Mouse (Mus musculus) kidney, embryonic 14.5 days (tissue): ENCODE data around the gene Csrp3. TPM values are rescaled to one million over a fixed set of nuclear protein-coding genes. Genes with fewer than 3 reads are reported as not detected.

Experiments
- ATAC-seq: fragments of 200-750 bp; cut with Nextera tagmentation; 2 replicates; pipeline ENCODE4 v1.8.0; 2017; ENCODE audit warnings: moderate number of reproducible peaks, mild to moderate bottlenecking, moderate TSS enrichment, moderate library complexity; ENCODE audit not compliant: low FRiP score, low TSS enrichment
- H3K27ac ChIP-seq: fragments of 300-500 bp; sonication (generic); 2 replicates; pipeline ENCODE4 v1.5.1; 2014; ENCODE audit warnings: low read depth, mild to moderate bottlenecking, low read length, moderate library complexity, mixed read lengths
- H3K27me3 ChIP-seq: fragments of 300-500 bp; sonication (generic); 2 replicates; pipeline ENCODE4 v1.6.1; 2014; ENCODE audit warnings: mild to moderate bottlenecking, low read length; ENCODE audit not compliant: control insufficient read depth, insufficient read depth
- H3K36me3 ChIP-seq: fragments of 300-500 bp; sonication (generic); 2 replicates; pipeline ENCODE4 v1.6.1; 2014; ENCODE audit warnings: low read length, mixed read lengths; ENCODE audit not compliant: control insufficient read depth, insufficient read depth
- H3K4me1 ChIP-seq: fragments of 300-500 bp; sonication (generic); 2 replicates; pipeline ENCODE4 v1.6.1; 2014; ENCODE audit warnings: low read length, mixed read lengths; ENCODE audit not compliant: control insufficient read depth, insufficient read depth
- H3K4me2 ChIP-seq: fragments of 300-500 bp; sonication (generic); replicated peaks from 2 replicates; pipeline ENCODE4 v1.6.1; 2014; ENCODE audit warnings: low read depth, mild to moderate bottlenecking, low read length
- H3K4me3 ChIP-seq: fragments of 300-500 bp; sonication (generic); 2 replicates; pipeline ENCODE4 v1.5.1; 2014; ENCODE audit warnings: mild to moderate bottlenecking, low read length
- H3K9ac ChIP-seq: fragments of 300-500 bp; sonication (generic); 2 replicates; pipeline ENCODE4 v1.6.1; 2014; ENCODE audit warnings: low read depth, mild to moderate bottlenecking, low read length, moderate library complexity
- H3K9me3 ChIP-seq: fragments of 300-500 bp; sonication (generic); 2 replicates; pipeline ENCODE4 v1.6.1; 2016; ENCODE audit warnings: low read length; ENCODE audit not compliant: control insufficient read depth
- WGBS: fragments of 180-500 bp; shearing (Covaris S2); extraction: QIAGEN DNeasy Blood & Tissue Kit; methylation state at CpG from one replicate; pipeline ENCODE4 v1.1.7; 2014; 5-methylcytosine and 5-hydroxymethylcytosine counted together
- polyA plus RNA-seq: library from polyadenylated mRNA; unstranded; fragments of >200 nt; fragmentation: Nextera tagmentation; extraction: Ambion mirVana; gene quantifications from 2 replicates; pipeline ENCODE4 v1.2.1, GENCODE M21; 2014

The Csrp3 gene
- polyA plus RNA-seq, 1 experiment from 2014 or later: 0.26 TPM

DNA sequence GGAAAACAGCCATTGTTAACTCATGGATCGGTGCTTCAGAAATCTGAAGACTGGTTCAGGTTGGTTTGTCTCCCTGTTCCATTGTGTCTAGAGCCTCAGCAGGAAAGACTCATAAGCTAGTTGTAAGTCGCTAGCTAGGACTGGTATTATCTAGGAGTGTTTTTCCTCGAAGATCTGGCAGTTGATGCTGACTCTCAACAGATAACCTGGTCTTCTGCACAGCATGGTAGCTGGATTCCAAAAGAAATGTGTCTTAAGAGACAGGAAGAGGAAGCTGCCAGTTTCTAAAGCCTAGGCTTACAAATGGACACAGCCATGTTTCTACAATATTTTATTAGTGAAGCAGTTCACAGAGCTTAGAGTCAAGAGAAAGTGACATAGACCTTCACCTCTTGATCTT, 56.4 kb downstream of the Csrp3 start:
- Histone ChIP-seq H3K27me3 (no peaks in the 10 kb centered on the region), H3K4me1 (peaks cover 13% of the 10 kb centered on the region), H3K4me2 (no peak overlapping the region), H3K9me3 (no peaks in the 10 kb centered on the region), H3K36me3 (peaks cover 1% of the 10 kb centered on the region; the same call in 1 of the 2 replicates), H3K4me3 (no peak overlapping the region), H3K27ac (no peak overlapping the region), H3K9ac (no peak overlapping the region)
- 79% methylated on average over 3 of the region's 3 CpGs for WGBS
- ATAC-seq: no peak

DNA sequence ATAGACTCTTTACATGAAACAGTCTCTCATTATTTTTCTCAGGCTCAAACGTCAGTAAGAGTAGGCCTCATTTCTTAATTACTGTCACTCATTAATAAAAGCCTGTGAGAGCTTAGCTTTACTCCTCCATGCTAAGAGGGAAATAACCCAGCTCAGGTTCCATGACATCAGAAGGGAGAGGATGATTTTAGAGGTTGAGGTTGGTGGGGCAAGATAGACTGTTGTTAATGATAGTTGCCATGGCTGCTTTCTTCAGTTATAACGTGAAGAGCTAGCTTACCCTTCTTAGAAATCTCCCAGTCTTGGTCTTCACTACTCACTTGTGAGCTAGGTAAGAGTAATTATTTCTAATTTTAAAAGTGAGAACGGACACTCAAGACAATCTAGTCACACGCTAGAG, 57.7 kb downstream of the Csrp3 start:
- WGBS: 46% methylated on average over 4 of the region's 4 CpGs

DNA sequence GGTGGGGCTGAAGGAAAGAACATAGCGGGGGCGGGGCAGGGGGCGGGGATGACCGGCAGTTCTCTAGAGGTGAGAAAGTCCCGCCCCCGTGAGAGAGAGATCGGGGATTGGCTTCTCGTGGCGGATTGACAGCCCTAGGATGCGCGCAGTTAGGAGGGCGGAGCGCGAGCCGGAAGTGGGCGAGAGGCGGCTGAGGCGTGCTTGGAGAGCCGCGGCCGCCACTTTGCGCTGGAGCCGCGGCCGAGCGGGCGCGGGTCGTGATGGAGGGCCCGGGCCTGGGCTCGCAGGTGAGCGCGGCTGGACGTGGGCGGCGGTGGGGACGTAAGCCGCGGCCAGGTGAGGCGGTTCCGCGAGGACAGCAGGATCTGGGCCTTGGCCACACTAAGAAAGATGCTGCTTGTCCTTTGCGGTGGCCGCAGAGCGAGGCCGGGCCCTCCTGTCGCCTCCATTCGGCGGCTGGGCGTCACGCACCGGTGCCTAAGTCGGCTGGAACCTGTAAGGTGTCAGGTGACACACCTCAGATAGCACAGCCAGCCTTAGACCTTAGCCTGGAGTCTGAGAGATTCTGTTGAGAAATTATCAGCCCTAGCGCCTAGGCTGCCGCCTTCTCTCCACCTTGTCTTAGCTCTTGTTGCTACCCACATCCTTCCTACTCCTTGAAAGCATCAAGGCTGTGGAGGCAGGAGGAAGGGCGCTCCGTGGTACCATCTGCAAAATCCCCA, 58.8 kb downstream of the Csrp3 start, which contains the start of gene Zdhhc13:
Zdhhc13 (plus strand) TSS at position 153 of the 722 bp plus-strand sequence.
- H3K36me3 ChIP-seq: no peaks in the 10 kb centered on the region; the same call in 1 of the 2 replicates
- peak; percentile 99 for ATAC-seq

More for the DNA sequence above, 57.7 kb downstream of the Csrp3 start:
- peak overlapping the region; percentile 84 for H3K4me2 ChIP-seq
- no peaks in the 10 kb centered on the region for H3K27me3 ChIP-seq
- no peak overlapping the region for H3K27ac ChIP-seq
- H3K4me3 ChIP-seq: peak overlapping the region; percentile 8; the same call in 1 of the 2 replicates
- H3K9ac ChIP-seq: no peak overlapping the region
- no peaks in the 10 kb centered on the region for H3K9me3 ChIP-seq
- peaks cover 13% of the 10 kb centered on the region for H3K4me1 ChIP-seq
- no peaks in the 10 kb centered on the region; the same call in 1 of the 2 replicates for H3K36me3 ChIP-seq
- ATAC-seq: no peak

DNA sequence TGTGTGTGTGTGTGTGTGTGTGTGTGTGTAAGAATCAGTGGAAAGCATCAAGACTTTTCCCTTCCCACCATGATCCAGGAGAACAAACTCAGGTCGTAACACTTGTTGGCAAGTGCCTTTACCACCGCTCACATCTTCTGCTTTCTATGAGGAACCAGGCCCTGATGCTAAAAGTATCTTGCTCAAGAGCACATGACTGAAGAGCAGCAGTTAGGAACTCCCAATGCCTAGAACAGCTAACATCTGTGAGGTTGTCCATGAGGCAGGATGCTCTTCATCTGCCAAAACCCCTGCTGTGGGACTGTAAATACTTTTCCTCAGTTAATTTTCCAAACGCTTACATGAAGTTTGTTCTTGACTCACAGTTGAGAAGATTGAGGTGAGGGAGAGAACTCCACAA, 59.5 kb downstream of the Csrp3 start:
- no peak; the same call in 1 of the 2 replicates for ATAC-seq
- Histone ChIP-seq H3K9ac (no peak overlapping the region), H3K27me3 (no peaks in the 10 kb centered on the region), H3K4me3 (peak overlapping the region; percentile 82), H3K9me3 (no peaks in the 10 kb centered on the region), H3K4me2 (peak overlapping the region; percentile 84), H3K4me1 (peaks cover 13% of the 10 kb centered on the region), H3K27ac (no peak overlapping the region), H3K36me3 (no peaks in the 10 kb centered on the region; the same call in 1 of the 2 replicates)
- 60% methylated on average over 3 of the region's 3 CpGs for WGBS

More for the DNA sequence above, 58.8 kb downstream of the Csrp3 start, which contains the start of gene Zdhhc13:
- peaks cover 13% of the 10 kb centered on the region for H3K4me1 ChIP-seq
- peak within 1 kb of the TSS; percentile 82 for H3K4me3 ChIP-seq
- H3K9ac ChIP-seq: peak within 1 kb of the TSS; percentile 81
- H3K27me3 ChIP-seq: no peaks in the 10 kb centered on the region
- WGBS: under 1% methylated on average over 57 of the region's 57 CpGs
- no peaks in the 10 kb centered on the region for H3K9me3 ChIP-seq
- peak within 1 kb of the TSS; percentile 78 for H3K27ac ChIP-seq
- peak within 1 kb of the TSS; percentile 84 for H3K4me2 ChIP-seq

DNA sequence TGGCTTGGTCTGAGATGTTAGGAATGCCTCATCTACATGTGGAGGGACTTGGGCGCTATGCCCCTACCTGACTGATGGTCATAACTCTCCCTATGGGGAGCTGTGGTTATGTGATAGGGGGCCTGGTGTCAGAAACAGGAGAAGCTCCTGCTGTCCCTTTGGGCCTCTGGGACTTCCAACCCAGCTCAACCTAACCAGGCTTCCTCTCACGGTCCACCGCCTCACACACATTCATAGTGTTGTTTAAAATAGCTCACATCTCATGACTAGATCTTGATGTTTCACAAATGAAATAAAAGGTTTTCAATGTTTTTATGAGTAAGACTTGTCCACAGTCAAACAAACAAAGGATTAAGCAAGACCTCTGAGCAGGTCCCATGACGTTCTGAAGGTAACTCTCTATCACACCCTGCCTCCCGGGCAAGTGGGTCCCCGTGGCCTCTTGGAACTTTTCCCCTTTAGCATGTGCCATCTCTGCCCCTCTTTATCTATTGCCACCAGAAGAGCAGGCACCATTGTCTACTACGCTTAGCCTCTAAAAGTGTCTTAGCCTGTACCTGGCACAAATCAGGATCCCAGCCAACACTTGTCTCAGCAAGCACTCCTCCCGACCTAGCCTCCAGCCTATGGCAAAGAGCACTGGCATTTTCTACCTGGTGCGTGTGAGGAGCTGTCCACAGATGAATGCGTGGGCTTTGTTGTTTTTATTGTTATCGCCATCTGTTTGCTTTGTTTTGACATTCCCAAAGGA, 62.9 kb downstream of the Csrp3 start:
- Histone ChIP-seq H3K27me3 (no peaks in the 10 kb centered on the region), H3K4me1 (peaks cover 6% of the 10 kb centered on the region), H3K4me2 (no peak overlapping the region), H3K9me3 (no peaks in the 10 kb centered on the region), H3K27ac (no peak overlapping the region), H3K4me3 (no peak overlapping the region), H3K36me3 (no peaks in the 10 kb centered on the region), H3K9ac (no peak overlapping the region)
- 74% methylated on average over 11 of the region's 11 CpGs for WGBS
- ATAC-seq: no peak

DNA sequence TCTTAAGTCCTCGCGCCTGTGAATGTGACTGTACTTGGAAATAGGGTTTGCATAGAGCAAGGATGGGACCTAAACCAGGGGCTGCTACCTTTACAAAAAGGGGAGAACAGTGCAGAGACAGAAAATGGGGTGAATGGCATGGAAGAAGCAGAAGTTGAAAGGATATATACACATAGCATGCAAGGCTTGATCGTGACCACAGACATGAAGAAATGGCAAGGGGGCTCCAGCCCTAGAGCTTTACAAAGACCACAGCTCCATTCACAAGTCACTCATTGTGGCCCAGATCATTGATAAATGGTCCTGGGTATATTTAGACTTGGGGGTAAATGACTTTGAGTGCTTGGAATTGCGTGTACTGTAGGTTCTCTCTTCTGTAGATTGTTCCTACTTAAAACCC, 65.4 kb downstream of the Csrp3 start:
- Histone ChIP-seq H3K9me3 (no peaks in the 10 kb centered on the region), H3K4me1 (no peaks in the 10 kb centered on the region), H3K27ac (no peak overlapping the region), H3K9ac (no peak overlapping the region), H3K27me3 (no peaks in the 10 kb centered on the region), H3K36me3 (no peaks in the 10 kb centered on the region), H3K4me3 (no peak overlapping the region), H3K4me2 (no peak overlapping the region)
- 80% methylated on average over 4 of the region's 4 CpGs for WGBS
- ATAC-seq: no peak

Other genes with a start within 250 kb of the Csrp3 start
- not detected in 2 replicates for gene Mrgprb3, start 204.2 kb downstream of the Csrp3 start, polyA plus RNA-seq
- 43.9 and 52.8 TPM in 2 replicates for gene Zdhhc13, start 59.0 kb downstream of the Csrp3 start, polyA plus RNA-seq
- gene E2f8, start 33.6 kb upstream of the Csrp3 start, polyA plus RNA-seq: 16.2 and 25.4 TPM in 2 replicates
- 39.8 and 49.2 TPM in 2 replicates for gene Nav2, start 60.7 kb upstream of the Csrp3 start, polyA plus RNA-seq